Mouse (Mus musculus) spleen, adult 18-20 months (tissue): ENCODE data around the gene Gid8.
A peak's percentile ranks its signal among the peaks of the same experiment; 100 is the strongest.

Experiments used
- DNase-seq, 2 experiments: peaks; one replicate each; pipeline ENCODE4 v3.0.0; 2022; ENCODE audit warnings: mixed read lengths in 2 of 2

The Gid8 gene

DNA sequence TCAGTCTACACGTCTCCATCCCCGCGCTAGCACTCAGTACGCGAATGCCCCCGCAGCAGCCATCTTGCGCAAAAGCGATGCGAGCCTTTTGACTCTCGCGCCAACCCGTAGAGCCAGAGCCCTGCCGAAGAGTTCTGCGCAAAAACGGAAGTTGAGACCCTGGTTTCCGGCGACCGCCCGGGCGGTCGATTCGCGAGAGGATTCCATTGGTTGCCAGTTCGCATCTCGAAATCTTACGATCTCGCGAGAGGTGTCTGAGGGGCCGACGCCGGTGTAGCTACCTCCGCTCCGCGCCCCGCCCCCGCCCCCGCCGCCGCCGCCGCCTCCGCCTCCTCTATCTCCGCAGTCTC lies at the start of gene Gid8, which contains the start of gene Dido1:
Gid8 (plus strand) TSS at position 195 of the 350 bp plus-strand sequence.
Dido1 (minus strand) TSS at position 77 of the 350 bp plus-strand sequence.
- DNase-seq = peak; percentile 87 to 91

DNA sequence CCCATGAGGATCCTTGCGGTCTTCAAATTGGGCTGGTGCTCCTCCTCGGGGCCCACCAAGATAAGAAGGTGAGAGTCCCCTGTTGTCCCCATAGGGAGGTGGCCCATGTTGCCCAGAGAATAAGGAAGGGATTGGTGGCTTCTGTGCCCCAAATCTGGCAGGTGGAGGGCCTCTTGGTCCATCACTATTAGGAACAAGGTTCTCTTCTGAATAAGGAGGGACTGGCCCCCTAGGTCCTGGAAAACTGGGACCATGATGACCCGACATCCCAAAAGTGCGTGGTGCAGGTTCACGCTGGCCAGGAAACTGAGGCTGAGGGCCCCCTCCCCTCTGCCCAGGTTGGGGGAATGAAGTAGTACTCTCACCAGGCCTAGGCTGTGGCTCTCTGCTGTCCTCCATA lies 49.4 kb upstream of the Gid8 start:
- DNase-seq = no peak

GRCm38 (mm10) chr2:180662008-180662407 lies 47.9 kb upstream of the Gid8 start:
- DNase-seq = no peak

GRCm38 (mm10) chr2:180676706-180677105 lies 33.2 kb upstream of the Gid8 start:
- DNase-seq = no peak

- peak in 1 of 2 experiments; percentile 71 for DNase-seq
Observed at GRCm38 (mm10) chr2:180678609-180679140, 31.2 kb upstream of the Gid8 start.

DNA sequence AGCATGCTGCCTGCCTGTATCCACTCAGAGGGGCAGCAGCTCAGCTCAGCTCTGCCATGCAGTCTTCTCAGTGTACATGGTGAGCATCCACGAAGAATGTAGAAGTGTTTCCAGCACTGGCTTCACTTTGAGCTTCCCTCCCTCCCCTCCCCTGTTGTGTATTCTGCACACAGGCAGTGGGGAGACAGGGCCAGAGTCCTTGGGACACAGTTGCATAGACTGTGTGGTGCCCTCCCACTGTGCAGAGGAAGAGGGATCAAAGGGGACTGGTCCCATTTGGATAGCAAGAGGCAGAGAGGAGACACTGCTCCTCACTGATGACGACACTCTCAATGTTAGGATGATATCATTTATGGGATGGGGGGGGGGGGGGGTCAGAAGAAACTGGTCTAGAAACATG lies 28.7 kb upstream of the Gid8 start:
- no peak for DNase-seq

GRCm38 (mm10) chr2:180683524-180683923 lies 26.4 kb upstream of the Gid8 start:
- DNase-seq = no peak

- DNase-seq = no peak
Observed at GRCm38 (mm10) chr2:180684031-180684430, 25.9 kb upstream of the Gid8 start.

DNA sequence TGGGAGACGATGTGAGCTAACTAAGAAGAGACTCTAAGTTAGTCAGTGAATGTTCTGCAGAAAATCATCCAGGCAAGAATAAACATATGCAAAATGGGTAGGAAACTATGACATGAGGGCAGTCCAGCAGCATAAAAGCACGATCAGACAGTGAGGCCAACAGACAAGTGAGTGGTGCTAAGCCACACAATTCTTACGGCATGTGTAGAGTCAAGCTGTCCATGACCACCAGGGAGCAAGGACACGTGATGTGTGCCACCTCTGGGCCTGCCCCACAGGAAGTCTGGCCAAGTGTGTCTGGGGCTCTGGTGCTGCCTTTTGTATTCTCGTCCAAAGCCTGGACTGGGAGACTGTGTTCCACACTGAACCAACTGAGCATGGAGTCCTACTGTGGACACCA lies 20.1 kb upstream of the Gid8 start:
- DNase-seq = no peak

DNA sequence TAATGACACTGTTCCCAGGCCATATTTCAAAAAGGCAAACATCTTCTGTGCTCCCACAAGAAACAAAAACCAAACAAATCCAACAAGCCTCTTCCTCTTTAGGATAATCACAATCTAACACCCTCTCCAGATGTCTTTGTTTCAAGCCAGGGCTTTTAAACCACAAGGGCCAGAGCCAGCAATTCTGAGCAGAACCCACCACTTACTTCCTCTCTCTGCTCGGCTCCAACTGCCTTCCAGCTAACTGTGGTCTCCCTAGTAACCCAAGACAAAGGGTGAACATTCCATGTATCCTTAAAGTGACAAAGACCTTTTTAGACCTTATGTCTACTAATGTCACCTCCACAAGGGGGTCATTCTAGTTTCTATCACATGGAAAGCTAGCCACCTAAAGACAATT lies 17.3 kb upstream of the Gid8 start:
- no peak for DNase-seq

DNA sequence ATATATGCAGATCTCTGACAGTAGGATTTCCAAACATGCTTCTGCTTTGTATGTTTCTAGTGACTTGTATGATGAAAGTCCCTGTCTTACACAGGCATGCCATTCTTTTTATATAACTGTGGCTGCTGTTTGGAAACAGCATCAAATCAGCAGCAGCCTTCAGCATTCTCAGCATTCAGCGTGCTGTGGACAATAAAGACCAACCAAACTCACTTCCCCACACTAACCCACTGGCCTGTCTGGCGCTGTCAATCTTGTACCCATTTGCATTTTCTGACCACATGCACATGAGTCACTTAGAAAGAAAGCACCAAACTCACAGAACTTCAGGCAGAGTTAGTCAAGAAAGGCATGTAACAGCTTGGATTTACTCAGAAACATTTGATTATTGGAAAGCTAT lies 14.7 kb upstream of the Gid8 start:
- DNase-seq = no peak

GRCm38 (mm10) chr2:180700457-180700856 lies 9.5 kb upstream of the Gid8 start:
- DNase-seq = no peak

GRCm38 (mm10) chr2:180701053-180701766 lies 8.7 kb upstream of the Gid8 start:
- DNase-seq = no peak

GRCm38 (mm10) chr2:180701767-180702621 lies 7.9 kb upstream of the Gid8 start:
- peak; percentile 85 to 87 for DNase-seq

DNA sequence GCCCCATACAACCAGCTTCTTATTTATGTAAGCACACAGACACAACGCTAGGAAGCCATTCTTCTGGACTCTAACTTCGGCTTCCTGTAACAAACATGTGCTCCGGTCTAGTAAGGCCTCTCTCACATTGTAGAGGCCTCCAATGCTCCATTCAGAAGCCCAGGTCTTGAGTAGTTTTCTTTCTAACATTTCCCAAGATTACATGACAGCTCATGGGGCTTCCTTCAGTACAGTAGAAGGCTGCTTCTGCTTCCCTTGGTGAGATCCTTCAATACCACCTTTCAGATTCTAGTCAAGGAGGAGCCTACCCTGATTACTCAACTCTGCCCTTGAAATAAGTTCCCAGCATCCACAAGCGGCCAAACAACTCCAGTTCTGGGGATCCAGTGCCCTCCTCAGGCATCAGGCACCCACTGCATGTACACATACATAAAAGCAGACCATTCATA lies 7.2 kb upstream of the Gid8 start:
- DNase-seq = no peak

DNA sequence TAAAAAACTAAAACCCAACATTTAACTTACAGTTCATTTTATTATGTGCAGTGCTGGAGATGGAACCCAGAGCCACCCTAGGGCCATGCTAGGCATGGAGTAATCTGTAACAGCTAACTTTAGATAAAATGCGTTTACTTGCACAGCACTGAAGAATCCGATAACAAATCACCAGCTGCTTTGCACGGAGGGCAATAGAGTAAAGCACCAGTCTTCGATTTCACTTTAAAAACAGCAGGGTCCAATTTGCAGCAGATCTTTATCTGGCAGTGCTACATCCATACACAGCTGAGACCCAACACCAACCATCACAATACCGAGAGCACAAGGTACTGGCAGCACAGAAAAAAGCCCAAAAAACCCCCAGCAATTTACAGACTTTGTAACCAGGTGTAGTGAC lies 6.7 kb upstream of the Gid8 start:
- no peak for DNase-seq

DNA sequence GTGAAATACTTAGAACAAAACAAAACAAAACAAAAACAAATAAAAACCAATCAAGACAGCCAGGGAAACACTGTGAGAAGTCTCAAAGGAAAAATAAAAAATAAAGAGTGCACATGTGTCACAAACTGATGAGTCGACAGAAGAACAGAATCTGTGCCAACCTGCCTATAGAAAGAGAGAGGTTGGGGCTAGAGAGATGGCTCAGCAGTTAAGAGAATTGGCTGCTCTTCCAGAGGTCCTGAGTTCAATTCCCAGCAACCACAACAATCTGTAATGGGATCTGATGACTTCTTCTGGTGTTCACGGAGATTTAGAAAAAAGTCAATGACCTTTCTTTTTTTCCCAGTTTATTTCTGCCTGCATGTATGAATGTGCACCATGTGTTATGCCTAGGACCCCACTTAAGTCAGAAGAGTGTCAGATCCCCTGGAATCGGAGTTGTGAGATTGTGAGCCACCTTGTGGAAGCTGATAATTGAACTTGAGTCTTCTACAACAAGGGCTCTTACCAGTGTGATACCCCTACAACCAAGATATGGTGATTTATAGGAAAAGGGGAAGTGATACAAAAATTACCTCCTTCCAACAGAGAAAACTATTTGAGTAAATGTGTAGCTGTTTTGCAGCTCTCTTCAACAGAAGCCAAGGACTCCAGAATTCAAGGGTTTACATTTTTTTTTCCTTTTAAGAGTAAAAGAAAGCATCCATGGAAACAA lies 6.1 kb upstream of the Gid8 start:
- DNase-seq = no peak

DNA sequence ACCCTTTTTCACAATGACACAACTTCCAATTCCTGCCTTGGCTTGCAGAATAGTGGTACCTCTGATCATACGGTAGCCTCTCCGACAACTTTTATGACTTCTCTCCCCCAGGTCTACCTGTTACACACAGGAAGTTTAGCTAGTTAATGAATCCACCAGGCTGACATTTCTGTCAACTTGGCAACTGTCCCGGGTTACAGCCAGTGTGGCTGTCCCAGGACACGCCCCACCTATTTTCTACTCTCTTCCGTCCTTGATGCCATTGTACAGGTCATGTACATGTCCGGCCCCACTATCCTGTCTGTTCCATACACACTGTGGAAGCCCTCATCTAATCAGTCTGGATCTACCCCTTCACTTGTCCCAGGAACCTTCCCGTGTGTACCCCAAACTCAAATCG lies 5.3 kb upstream of the Gid8 start:
- DNase-seq = no peak

GRCm38 (mm10) chr2:180705066-180705465 lies 4.9 kb upstream of the Gid8 start:
- no peak for DNase-seq

DNA sequence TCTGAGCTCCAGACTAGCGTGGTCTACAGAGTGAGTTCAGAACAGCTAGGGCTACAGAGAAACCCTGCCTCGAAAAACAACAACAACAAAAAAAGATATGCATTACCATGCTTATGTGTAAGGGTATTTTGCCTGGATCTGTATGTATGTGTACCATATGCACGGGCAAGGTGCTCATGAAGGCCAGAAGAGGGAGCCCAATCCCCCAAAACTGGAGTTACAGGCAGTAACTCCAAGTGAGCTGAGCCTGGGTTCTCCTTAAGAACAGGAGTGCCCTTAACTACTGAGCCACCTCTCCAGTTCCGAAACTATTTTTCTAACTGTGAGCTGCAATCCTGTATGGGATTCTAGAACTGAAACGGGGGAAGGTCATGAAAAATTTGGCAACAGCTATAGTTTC lies 3.9 kb upstream of the Gid8 start:
- no peak for DNase-seq

DNA sequence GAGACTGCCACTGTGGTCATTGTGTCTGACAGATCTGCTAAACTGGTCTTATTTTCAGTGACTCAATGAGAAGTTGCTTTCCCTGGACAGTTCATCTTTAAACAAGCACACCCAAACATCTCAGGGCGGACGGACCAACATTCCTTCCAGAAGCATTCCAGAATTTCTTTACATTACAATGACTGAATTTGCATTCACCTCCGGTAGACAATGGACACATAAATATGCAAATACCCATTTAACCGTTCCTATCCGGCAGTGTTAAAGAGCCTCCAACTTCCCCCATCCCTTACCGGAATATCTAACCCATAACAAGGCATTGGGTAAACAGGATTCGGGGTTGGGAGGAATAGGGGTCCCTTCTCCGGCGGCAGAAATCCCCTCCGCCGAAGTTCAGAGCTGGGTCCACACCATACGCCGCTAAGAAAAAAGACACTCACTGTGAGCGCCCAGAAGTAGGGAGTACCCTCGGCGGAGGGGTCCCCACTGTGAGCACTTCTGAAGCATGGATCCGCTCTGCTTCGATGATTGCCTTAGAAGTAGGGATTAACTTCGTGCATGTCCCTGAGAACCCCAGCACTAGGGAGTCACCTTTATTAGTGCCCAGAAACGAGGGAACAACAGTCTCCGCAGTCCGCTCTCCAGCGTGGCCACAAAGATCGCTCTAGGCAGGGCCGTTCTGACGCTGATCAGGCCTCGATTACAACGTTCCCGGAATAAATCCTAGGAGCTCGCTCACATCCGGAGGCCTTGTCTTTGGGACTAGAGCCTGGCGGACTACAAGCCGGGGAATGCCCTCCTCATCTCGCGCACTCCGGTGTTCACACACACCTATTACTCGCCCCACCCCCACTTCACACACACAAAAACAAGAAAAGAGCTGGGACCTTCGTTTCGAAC lies 644 bp upstream of the Gid8 start:
- DNase-seq = no peak
